Mouse (Mus musculus): ENCODE measurements around the gene Rabgap1l. TPM values are rescaled to one million over a fixed set of nuclear protein-coding genes. Genes with fewer than 3 reads are reported as not detected.

Gene Rabgap1l
- polyA plus RNA-seq, 1 experiment from 2014 or later = 21.3 TPM

DNA sequence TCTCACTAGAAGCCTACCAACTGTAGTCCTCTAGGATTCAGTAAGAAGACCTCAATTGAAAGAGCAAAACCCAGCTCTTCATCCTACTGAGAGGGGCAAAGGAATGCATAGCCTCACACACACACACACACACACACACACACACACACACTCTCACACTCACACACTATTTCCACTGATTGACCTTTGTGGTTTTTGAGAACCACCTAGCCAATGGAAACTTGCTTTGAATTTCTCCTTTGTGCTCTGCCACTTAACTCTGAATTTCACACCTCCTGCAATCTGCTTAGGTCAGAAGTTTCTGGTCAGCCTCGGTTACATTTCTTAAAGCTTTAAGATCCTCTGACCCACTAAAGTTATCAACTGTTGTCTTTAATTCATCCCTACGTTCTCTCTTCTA lies 12.3 kb upstream of the Rabgap1l start:
- H3K27ac ChIP-seq = no peak overlapping the region
- H3K4me3 ChIP-seq = no peak overlapping the region
- no peaks in the 10 kb centered on the region for H3K9me3 ChIP-seq (replicated peaks)
- no peak overlapping the region for H3K9ac ChIP-seq
- no peak overlapping the region for H3K4me2 ChIP-seq
- no peaks in the 10 kb centered on the region for H3K27me3 ChIP-seq
- 83% methylated on average over 2 of the region's 2 CpGs for WGBS
- no peaks in the 10 kb centered on the region for H3K4me1 ChIP-seq
- no peaks in the 10 kb centered on the region for H3K36me3 ChIP-seq (ENCODE audit: poor library complexity, severe bottlenecking)
- no peak for ATAC-seq

DNA sequence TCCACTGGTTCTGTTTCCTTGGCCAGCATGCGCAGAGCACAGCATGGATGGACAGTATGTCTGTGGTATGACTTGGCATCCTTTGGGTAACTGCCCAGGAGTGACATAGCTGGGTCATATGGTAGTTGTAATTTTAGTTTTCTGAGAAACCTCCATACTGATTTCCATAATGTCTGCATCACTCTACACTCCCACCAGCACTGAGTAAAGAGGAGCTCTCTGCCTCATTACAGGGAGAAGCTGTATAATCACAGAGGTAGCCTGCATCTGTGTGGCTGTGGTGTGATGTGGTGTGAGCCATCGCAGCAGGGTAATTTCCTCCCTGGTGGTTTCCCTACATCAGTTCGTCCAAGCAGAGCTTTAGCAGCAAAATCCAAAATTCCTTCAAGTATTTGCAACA lies 7.0 kb upstream of the Rabgap1l start:
- 83% methylated on average over 3 of the region's 3 CpGs for WGBS

DNA sequence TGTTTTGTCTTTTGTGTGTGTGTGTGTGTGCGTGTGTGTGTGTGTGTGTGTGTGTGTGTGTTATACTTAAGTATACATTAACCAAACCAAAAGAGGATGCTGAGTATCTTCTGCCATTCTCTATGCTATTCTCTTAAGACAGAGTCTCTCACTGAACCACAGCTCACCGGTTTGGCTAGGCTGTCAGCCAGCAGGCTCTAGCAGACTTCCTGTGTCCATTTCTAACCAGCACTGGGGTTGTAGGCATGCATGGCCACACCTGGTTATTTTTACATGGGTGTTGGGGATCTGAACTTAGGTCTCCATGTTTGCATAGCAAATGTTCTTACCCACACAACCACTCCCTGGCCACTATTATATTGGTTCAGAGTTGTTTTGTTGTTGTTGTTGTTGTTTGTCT lies 2.0 kb upstream of the Rabgap1l start:
- Histone ChIP-seq H3K4me1 (peaks cover 7% of the 10 kb centered on the region), H3K4me3 (no peak overlapping the region), H3K4me2 (no peak overlapping the region), H3K27me3 (no peaks in the 10 kb centered on the region), H3K27ac (no peak overlapping the region), H3K9me3 (replicated peaks) (no peaks in the 10 kb centered on the region), H3K9ac (no peak overlapping the region), H3K36me3 (ENCODE audit: poor library complexity, severe bottlenecking) (no peaks in the 10 kb centered on the region)
- no peak for ATAC-seq
- 86% methylated on average over 2 of the region's 2 CpGs for WGBS

More for the DNA sequence above, 7.0 kb upstream of the Rabgap1l start:
- Histone ChIP-seq H3K4me3 (no peak overlapping the region), H3K4me2 (no peak overlapping the region), H3K9ac (no peak overlapping the region), H3K36me3 (ENCODE audit: poor library complexity, severe bottlenecking) (no peaks in the 10 kb centered on the region), H3K27me3 (no peaks in the 10 kb centered on the region), H3K9me3 (replicated peaks) (no peaks in the 10 kb centered on the region), H3K27ac (no peak overlapping the region), H3K4me1 (no peaks in the 10 kb centered on the region)
- no peak for ATAC-seq

DNA sequence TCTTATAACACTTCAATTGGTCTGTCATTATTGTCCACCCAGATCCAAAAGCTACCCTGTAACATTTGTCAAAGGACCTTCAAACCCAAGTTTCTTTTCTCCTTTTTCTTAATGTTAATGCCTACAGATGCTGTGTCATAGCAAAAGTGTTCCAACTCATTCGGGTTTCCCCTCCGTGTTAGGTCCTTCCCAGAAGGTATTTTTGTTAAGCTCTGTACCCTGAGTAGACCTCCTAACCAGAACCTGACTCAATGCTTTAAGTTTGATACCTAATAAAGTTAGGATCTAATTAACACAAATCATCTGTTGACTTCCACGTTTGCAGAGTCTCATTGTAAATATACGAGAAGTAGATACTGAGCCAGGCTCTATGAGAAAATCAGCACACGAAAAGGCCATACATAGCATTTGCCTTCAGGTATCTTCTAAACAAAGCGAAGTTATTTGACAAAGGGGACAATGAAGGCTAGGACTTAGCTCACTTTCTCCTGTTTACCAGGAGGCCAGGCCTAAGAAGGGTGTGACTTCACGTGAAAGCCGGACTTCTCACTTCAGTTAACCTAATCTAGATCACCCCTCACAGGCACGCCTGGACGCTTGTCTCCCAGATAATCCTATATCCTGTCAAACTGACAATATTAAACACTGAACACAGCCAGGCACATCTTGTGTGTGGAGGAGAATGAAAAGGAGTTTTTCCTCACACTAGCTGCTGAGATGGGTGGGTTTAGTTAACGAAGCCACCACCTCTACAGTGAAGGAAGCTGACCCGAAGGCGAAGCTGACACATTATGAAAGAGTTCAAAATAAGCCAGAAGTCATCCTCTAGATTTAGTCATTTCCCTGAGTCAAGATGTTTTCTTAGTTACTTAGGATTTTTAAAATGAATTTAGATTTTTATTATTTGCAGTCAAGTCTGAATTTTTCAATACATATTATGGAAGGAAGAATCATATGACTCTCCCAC lies 1.1 kb upstream of the Rabgap1l start:
- Histone ChIP-seq H3K9me3 (replicated peaks) (no peaks in the 10 kb centered on the region), H3K27ac (no peak overlapping the region), H3K36me3 (ENCODE audit: poor library complexity, severe bottlenecking) (no peaks in the 10 kb centered on the region), H3K27me3 (no peaks in the 10 kb centered on the region), H3K9ac (no peak overlapping the region), H3K4me3 (no peak overlapping the region), H3K4me2 (no peak overlapping the region), H3K4me1 (peaks cover 7% of the 10 kb centered on the region)
- ATAC-seq = no peak
- WGBS = 76% methylated on average over 13 of the region's 13 CpGs

DNA sequence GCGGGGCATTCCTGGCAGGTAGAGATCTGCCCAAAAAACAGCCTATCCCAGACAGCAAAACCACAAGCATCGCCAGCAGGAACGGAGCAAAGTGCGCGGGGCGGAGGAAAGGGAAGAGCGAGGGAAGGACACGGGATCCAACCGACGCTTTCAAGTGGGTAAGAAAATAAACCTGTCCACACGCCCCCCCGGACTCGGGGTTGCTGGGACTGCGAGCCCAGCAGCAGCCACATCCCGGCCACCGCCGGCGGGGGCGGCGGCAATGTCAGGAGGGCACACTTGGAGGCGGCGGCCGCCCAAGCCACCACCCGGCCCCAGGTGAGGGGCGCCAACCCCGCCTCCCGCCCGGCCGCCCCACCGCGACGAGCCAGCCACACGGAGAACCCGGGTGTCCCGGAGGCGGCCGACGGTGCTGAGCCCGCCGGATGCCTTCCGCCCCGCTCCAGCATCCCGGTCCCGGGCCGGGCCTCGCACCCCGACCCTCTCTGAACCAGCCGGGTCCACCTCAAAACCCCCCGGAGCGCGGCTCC lies 790 bp downstream of the Rabgap1l start:
- no peaks in the 10 kb centered on the region for H3K36me3 ChIP-seq (ENCODE audit: poor library complexity, severe bottlenecking)
- H3K4me3 ChIP-seq = peak overlapping the region; percentile 86
- peak overlapping the region; percentile 85 for H3K9ac ChIP-seq
- H3K4me1 ChIP-seq = peaks cover 7% of the 10 kb centered on the region
- under 1% methylated on average over 49 of the region's 51 CpGs for WGBS
- H3K9me3 ChIP-seq (replicated peaks) = no peaks in the 10 kb centered on the region
- ATAC-seq = peak; percentile 85
- no peaks in the 10 kb centered on the region for H3K27me3 ChIP-seq
- peak overlapping the region; percentile 94 for H3K4me2 ChIP-seq
- H3K27ac ChIP-seq = peak overlapping the region; percentile 19; the same call in 1 of the 2 replicates

DNA sequence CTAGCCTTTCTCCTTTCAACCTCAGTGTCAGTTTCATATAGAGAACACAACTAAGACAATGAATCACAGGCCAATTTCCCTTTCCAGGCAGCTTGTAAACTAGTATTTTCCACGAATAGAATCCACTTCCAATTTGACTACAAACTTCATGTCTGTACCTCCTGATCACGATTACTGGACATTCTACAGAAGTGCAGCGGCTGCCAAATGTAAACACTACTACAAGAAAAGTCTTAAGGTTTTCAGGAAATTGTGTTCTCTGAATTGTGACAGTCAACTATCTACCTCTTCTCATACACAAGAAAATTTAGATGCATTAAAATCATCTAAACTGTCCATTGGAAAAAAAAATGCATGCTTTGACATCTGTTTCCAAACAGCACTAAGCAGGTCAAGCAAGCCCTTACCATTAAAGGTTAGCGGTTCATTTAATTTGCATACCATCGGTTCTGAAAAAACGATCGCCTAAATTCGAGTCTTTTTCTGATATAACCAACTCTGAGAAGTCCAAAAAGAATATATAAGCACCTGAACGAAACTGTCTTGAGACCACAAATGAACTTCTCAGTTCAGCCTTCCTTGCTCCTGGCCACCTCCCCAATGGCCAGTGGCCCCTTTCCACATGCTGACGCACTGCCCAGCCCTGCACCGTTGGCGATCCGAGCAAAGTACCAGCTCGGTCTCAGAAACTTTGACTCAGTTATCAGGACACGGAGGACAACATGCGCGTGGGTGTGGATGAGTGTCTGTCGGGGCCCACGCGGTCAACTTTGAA lies 1.4 kb downstream of the Rabgap1l start:
- Histone ChIP-seq H3K27me3 (no peaks in the 10 kb centered on the region), H3K4me3 (peak overlapping the region; percentile 86), H3K4me1 (peaks cover 7% of the 10 kb centered on the region), H3K36me3 (ENCODE audit: poor library complexity, severe bottlenecking) (no peaks in the 10 kb centered on the region), H3K27ac (no peak overlapping the region), H3K4me2 (peak overlapping the region; percentile 94), H3K9me3 (replicated peaks) (no peaks in the 10 kb centered on the region), H3K9ac (peak overlapping the region; percentile 85)
- ATAC-seq = peak; percentile 39
- 10% methylated on average over 20 of the region's 20 CpGs for WGBS

DNA sequence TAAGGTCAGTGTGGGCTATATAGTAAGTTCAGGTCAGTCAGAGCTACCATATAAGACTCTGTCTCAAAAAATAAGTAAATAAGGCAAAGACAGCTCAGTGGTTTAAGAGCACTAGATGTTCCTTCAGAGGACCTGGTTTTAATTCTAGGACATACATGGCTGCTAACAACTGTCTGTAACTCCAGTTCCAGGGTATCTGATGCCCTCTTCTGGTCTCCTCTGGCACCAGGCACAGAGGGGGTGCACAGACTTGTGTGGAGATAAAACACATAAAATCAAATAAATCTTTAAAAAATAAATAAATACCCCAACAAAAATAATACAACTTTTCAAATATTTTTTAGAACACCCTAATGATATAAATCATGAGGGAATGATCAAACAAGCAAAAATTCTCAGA lies 2.4 kb downstream of the Rabgap1l start:
- no peak for ATAC-seq

DNA sequence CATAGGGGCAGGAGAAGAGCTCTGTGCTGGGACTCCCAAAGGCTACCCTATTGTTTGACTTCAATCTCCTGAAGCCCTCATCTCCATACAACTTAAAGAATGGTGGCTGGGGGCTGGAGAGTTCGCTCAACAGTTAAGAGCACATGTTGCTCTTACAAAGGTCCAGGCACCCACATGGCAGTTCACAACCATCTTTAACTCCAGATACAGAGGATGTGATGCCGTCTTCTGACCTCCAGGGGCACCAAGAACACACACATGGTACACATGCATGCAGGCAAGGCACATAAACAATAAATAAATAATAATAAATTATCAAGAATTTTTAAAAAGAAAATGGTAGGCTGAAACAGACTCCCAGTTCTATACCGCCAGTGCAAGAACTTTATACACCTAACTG lies 3.1 kb downstream of the Rabgap1l start:
- H3K9ac ChIP-seq = no peak overlapping the region
- H3K36me3 ChIP-seq (ENCODE audit: poor library complexity, severe bottlenecking) = no peaks in the 10 kb centered on the region
- WGBS = 79% methylated on average over 3 of the region's 3 CpGs
- H3K27me3 ChIP-seq = no peaks in the 10 kb centered on the region
- no peak overlapping the region for H3K4me3 ChIP-seq
- H3K4me1 ChIP-seq = peaks cover 7% of the 10 kb centered on the region
- H3K9me3 ChIP-seq (replicated peaks) = no peaks in the 10 kb centered on the region
- H3K27ac ChIP-seq = no peak overlapping the region
- no peak for ATAC-seq
- H3K4me2 ChIP-seq = no peak overlapping the region

More for the DNA sequence above, 2.4 kb downstream of the Rabgap1l start:
- Histone ChIP-seq H3K4me3 (no peak overlapping the region), H3K9ac (no peak overlapping the region), H3K27ac (no peak overlapping the region), H3K9me3 (replicated peaks) (no peaks in the 10 kb centered on the region), H3K4me2 (no peak overlapping the region), H3K4me1 (peaks cover 7% of the 10 kb centered on the region), H3K27me3 (no peaks in the 10 kb centered on the region), H3K36me3 (ENCODE audit: poor library complexity, severe bottlenecking) (no peaks in the 10 kb centered on the region)

DNA sequence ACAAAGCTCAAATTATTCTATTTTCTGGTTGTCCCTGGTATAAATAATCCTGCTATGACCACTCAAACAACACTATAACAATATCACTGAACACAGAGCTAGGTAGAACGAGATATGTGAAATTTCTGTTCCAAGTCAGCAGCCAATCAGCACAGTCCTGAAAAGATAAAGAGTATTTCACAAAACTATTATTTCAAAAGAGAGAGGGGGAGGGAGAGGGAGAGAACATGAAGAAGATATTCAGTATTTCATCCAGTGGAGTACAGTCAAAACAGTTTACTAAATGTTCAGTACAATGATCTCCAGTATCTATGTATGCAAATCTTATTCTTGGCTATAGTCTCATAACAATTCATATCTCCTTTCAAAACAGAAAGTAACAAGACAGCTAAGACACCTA lies 5.1 kb downstream of the Rabgap1l start:
- Histone ChIP-seq H3K27ac (no peak overlapping the region), H3K36me3 (ENCODE audit: poor library complexity, severe bottlenecking) (no peaks in the 10 kb centered on the region), H3K4me1 (peaks cover 7% of the 10 kb centered on the region), H3K9ac (no peak overlapping the region), H3K9me3 (replicated peaks) (no peaks in the 10 kb centered on the region), H3K27me3 (no peaks in the 10 kb centered on the region), H3K4me2 (no peak overlapping the region), H3K4me3 (no peak overlapping the region)
- ATAC-seq = no peak
- 79% methylated on average over 1 of the region's 1 CpGs for WGBS

DNA sequence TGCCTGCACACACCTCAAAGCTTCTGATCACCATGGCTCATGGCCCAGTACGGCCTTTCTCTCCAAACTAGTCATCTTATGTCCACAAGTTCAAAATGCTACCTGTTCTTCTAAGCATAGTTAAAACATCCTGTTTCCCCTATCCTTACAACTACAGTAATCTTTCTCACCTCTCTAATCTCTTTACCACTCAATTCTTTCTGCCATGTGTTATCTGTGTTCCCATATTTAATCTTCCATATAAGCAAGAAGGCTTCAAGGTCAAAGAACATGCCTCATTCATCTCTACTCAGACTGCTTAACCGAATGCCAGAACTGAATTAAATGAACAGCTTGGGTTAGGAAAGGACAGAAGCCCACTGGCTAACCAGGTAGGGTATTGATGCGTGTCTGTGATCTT lies 5.8 kb downstream of the Rabgap1l start:
- 90% methylated on average over 3 of the region's 3 CpGs for WGBS
- no peak for ATAC-seq
- no peak overlapping the region for H3K4me3 ChIP-seq

DNA sequence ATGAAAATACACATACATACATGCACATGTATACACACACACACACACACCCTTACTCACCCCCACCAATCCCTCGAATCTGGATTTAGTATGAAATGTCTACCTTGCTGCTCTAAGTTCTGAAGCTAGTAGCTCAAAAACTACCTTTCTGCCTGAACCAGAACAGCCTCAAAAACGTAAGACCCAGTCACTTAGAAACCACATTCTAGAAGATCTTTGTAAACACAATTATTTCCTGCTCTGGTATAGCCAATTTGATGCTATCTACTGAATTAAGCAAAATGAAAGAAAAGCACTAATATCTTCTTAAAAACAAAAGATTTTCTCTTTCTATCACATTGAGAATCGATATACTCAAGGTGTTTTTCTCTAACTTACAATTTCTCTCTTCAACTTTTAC lies 6.4 kb downstream of the Rabgap1l start:
- WGBS = 85% methylated on average over 3 of the region's 3 CpGs
- Histone ChIP-seq H3K4me3 (no peak overlapping the region), H3K9ac (no peak overlapping the region), H3K36me3 (ENCODE audit: poor library complexity, severe bottlenecking) (no peaks in the 10 kb centered on the region), H3K27me3 (no peaks in the 10 kb centered on the region), H3K9me3 (replicated peaks) (no peaks in the 10 kb centered on the region), H3K4me1 (peaks cover 4% of the 10 kb centered on the region), H3K27ac (no peak overlapping the region), H3K4me2 (no peak overlapping the region)
- ATAC-seq = no peak

More for the DNA sequence above, 5.8 kb downstream of the Rabgap1l start:
- no peaks in the 10 kb centered on the region for H3K9me3 ChIP-seq (replicated peaks)
- no peak overlapping the region for H3K4me2 ChIP-seq
- no peak overlapping the region for H3K27ac ChIP-seq
- no peaks in the 10 kb centered on the region for H3K27me3 ChIP-seq
- no peaks in the 10 kb centered on the region for H3K36me3 ChIP-seq (ENCODE audit: poor library complexity, severe bottlenecking)
- H3K4me1 ChIP-seq = peaks cover 7% of the 10 kb centered on the region
- no peak overlapping the region for H3K9ac ChIP-seq

DNA sequence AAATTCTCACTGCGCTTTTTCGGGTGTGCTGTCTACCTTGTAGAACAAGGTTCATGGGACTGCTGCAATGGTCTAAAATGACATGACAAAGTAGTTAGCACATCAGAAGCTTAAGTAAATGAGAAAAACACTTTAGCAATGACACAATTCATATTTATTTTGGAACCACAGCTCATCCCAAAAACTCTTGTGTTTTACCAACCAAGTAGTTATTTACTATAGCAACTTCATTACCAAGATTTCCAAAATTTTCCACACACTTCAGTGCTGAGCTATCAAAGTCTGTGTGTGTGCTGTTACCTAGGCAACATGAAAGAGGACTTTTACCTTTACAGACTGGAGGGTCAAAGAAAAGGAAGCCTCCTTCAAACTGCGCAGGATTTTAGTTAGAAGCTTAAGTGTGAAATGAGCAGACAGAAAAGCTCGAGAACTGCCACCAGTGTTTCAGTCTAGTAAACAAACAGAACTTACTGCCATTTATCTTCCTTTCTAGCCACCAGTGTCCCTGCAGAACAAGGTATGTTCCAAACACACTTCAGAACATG lies 7.3 kb downstream of the Rabgap1l start:
- WGBS = 79% methylated on average over 4 of the region's 4 CpGs
- H3K4me1 ChIP-seq = no peaks in the 10 kb centered on the region

More for the DNA sequence above, 7.3 kb downstream of the Rabgap1l start:
- no peak for ATAC-seq
- Histone ChIP-seq H3K36me3 (ENCODE audit: poor library complexity, severe bottlenecking) (no peaks in the 10 kb centered on the region), H3K27me3 (no peaks in the 10 kb centered on the region), H3K9ac (no peak overlapping the region), H3K4me2 (no peak overlapping the region), H3K27ac (no peak overlapping the region), H3K4me3 (no peak overlapping the region), H3K9me3 (replicated peaks) (no peaks in the 10 kb centered on the region)
